Mouse (Mus musculus) heart, adult 2 months (tissue): ENCODE results near the gene Pdlim4.

ENCODE experiments used
- CTCF ChIP-seq: fragments of 200-600 bp; IDR thresholded peaks from 2 replicates; pipeline ENCODE4 v1.8.1; 2022; ENCODE audit warnings: antibody characterized with exemption, mild to moderate bottlenecking, moderate library complexity
- EP300 ChIP-seq: fragments of 200-500 bp; IDR thresholded peaks from 2 replicates; pipeline ENCODE4 v1.6.1; 2011; ENCODE audit warnings: low read depth, low read length, control low read depth; ENCODE audit not compliant: insufficient read depth
- POLR2A ChIP-seq: fragments of 200-500 bp; IDR thresholded peaks from 2 replicates; pipeline ENCODE4 v1.6.1; 2011; ENCODE audit warnings: mild to moderate bottlenecking, low read depth, low read length, control low read depth; ENCODE audit not compliant: insufficient read depth

DNA sequence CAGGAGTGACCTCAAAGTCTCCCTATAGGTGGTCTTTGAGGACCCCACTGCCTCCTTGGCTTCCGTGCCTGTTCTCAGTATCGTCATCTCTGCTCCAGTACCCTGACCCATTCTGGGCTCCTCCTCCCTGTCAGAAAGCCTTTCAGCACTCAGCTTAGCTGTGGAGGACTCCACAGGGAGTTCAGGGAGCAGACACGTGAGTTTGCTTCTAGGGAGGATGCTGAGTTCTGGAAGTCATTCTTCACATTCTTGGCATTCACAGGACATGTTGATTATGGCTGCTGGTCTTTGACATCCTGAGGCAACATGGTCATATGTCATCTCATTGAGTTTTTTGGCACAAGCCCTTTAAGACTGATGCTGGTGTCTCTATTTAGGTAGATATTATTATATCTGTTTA, 47.1 kb upstream of the Pdlim4 start:
- TF ChIP-seq CTCF (no peak), POLR2A (no peak), EP300 (no peak)
